Mouse (Mus musculus) CH12.LX (cell line): Measurements from ENCODE around the gene Prrc2a.

Experiments
- CTCF ChIP-seq, 2 experiments: IDR thresholded peaks in 1 of 2; conservative IDR thresholded peaks in 1 of 2; 2 replicates each; pipeline ENCODE4 v1.5.1; 2011 to 2012; ENCODE audit warnings: low read depth in 2 of 2, low read length in 2 of 2, improper control_type of control experiment in 1 of 2, inconsistent platforms in 1 of 2, mild to moderate bottlenecking in 1 of 2, moderate library complexity in 1 of 2
- E2F4 ChIP-seq: IDR thresholded peaks from 2 replicates; pipeline ENCODE4 v1.6.1; 2011; ENCODE audit warnings: low read depth, low read length, improper control_type of control experiment; ENCODE audit not compliant: insufficient replicate concordance
- IRF4 ChIP-seq: IDR thresholded peaks from 2 replicates; pipeline ENCODE4 v1.6.1; 2014; ENCODE audit warnings: low read depth, mild to moderate bottlenecking, inconsistent platforms, low read length, improper control_type of control experiment
- KAT2A ChIP-seq: IDR thresholded peaks from 2 replicates; pipeline ENCODE4 v1.6.1; 2012; ENCODE audit warnings: low read length, improper control_type of control experiment, inconsistent platforms; ENCODE audit not compliant: insufficient replicate concordance
- MAFK ChIP-seq: IDR thresholded peaks from 2 replicates; pipeline ENCODE4 v1.6.1; 2011; ENCODE audit warnings: low read length, improper control_type of control experiment; ENCODE audit not compliant: insufficient replicate concordance
- POLR2A ChIP-seq: IDR thresholded peaks from 2 replicates; pipeline ENCODE4 v1.6.1; 2011; ENCODE audit warnings: low read depth, mild to moderate bottlenecking, improper control_type of control experiment, low read length
- ZC3H11A ChIP-seq: IDR thresholded peaks from 2 replicates; pipeline ENCODE4 v1.6.1; 2012; ENCODE audit warnings: low read depth, mild to moderate bottlenecking, inconsistent platforms, low read length, improper control_type of control experiment
- ZMIZ1 ChIP-seq: IDR thresholded peaks from 2 replicates; pipeline ENCODE4 v1.6.1; 2012; ENCODE audit warnings: low read depth, mild to moderate bottlenecking, inconsistent platforms, low read length, improper control_type of control experiment
- ZNF384 ChIP-seq: IDR thresholded peaks from 2 replicates; pipeline ENCODE4 v1.6.1; 2012; ENCODE audit warnings: low read depth, low read length, improper control_type of control experiment, inconsistent platforms

DNA sequence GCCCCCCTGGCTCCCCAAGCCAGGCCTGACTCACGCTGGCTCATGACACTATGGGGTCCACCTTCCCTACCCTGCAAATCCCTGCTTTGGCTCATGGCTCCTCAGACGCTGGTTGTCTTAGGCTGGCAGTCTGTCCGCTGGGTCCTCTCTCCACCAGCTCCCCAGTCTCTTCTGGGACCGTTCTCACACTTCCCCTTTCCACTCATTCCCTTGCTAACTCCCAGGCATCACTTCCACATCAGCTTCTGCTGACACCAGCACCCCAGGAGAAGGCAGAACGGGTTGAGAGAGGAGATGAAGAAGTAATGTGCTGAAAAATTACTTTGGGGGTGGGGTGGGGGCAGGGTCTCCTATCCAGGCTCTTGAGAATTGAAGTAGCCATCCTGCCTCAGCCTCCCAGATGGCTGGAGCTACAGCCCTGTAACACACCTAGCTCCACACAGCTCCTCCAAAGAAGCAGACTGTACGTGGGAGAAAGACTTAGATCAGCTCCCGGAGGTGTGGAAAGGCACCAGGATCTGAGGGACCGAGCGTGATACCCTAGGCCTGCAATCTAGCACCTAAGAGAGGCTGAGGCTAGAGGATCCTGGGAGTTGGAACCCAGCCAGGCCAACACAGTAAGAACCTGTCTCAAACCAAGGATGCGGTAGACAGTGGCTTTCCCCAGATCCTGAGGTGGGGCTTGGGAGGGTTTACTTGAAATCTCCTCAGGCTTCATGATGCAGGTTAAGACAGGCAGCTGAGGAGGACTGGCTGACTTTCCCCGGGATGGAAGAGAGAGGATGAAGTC is 7.9 kb upstream of the Prrc2a start:
- TF ChIP-seq ZNF384: no peak
- TF ChIP-seq KAT2A: no peak
- TF ChIP-seq CTCF (conservative IDR thresholded peaks at IDR 0.05 in 1 of 2, IDR thresholded peaks at IDR 0.05 in 1 of 2; ENCODE audit: low read depth in 2 of 2, low read length in 2 of 2): no peak
- TF ChIP-seq POLR2A: no peak; the same call in 1 of the 2 replicates
- TF ChIP-seq MAFK: no peak
- TF ChIP-seq E2F4: no peak
- TF ChIP-seq IRF4: peak; percentile 36; the same call in 1 of the 2 replicates
- TF ChIP-seq ZC3H11A: no peak
- TF ChIP-seq ZMIZ1: peak; percentile 77; the same call in 1 of the 2 replicates
